Mouse (Mus musculus) hindbrain, embryonic 15.5 days (tissue): Measurements from ENCODE around the gene Cradd. TPM values are rescaled to one million over a fixed set of nuclear protein-coding genes. Genes with fewer than 3 reads are reported as not detected.

ENCODE experiments used
- ATAC-seq: fragments of 200-750 bp; cut with Nextera tagmentation; 2 replicates; pipeline ENCODE4 v1.8.0; 2017; ENCODE audit warnings: low read depth, moderate number of reproducible peaks, moderate TSS enrichment; ENCODE audit not compliant: low FRiP score
- H3K27ac ChIP-seq: fragments of 300-500 bp; sonication (generic); replicated peaks from 2 replicates; pipeline ENCODE4 v1.5.1; 2015; ENCODE audit warnings: mild to moderate bottlenecking, inconsistent platforms
- H3K27me3 ChIP-seq: fragments of 300-500 bp; sonication (generic); 2 replicates; pipeline ENCODE4 v1.6.1; 2015; ENCODE audit warnings: control low read depth, inconsistent platforms
- H3K36me3 ChIP-seq: fragments of 300-500 bp; sonication (generic); 2 replicates; pipeline ENCODE4 v1.6.1; 2015; ENCODE audit warnings: control low read depth, inconsistent platforms
- H3K4me1 ChIP-seq: fragments of 300-500 bp; sonication (generic); replicated peaks from 2 replicates; pipeline ENCODE4 v1.6.1; 2015; ENCODE audit warnings: control low read depth, inconsistent platforms
- H3K4me2 ChIP-seq: fragments of 300-500 bp; sonication (generic); 2 replicates; pipeline ENCODE4 v1.6.1; 2015; ENCODE audit warnings: moderate library complexity, mild to moderate bottlenecking, inconsistent platforms
- H3K4me3 ChIP-seq: fragments of 300-500 bp; sonication (generic); 2 replicates; pipeline ENCODE4 v1.5.1; 2015; ENCODE audit warnings: mild to moderate bottlenecking, inconsistent platforms
- H3K9ac ChIP-seq: fragments of 300-500 bp; sonication (generic); 2 replicates; pipeline ENCODE4 v1.6.1; 2015; ENCODE audit warnings: inconsistent platforms
- H3K9me3 ChIP-seq: fragments of 300-500 bp; sonication (generic); 2 replicates; pipeline ENCODE4 v1.6.1; 2016; ENCODE audit warnings: control low read depth, inconsistent platforms
- WGBS: fragments of 180-500 bp; shearing (Covaris S2); methylation state at CpG from one replicate; pipeline ENCODE4 v1.1.7; 2015; 5-methylcytosine and 5-hydroxymethylcytosine counted together
- polyA plus RNA-seq: library from polyadenylated mRNA; unstranded; fragments of >200 nt; fragmentation: Nextera tagmentation; extraction: Ambion mirVana; gene quantifications from 2 replicates; pipeline ENCODE4 v1.2.1, GENCODE M21; 2015

Cradd gene
- polyA plus RNA-seq, 1 experiment from 2014 or later, result 9.4 TPM

- H3K36me3 ChIP-seq, result no peaks in the 10 kb centered on the region
- no peak overlapping the region for H3K9ac ChIP-seq
- no peaks in the 10 kb centered on the region for H3K27me3 ChIP-seq
- no peak for ATAC-seq
- 63% methylated on average over 9 of the region's 9 CpGs for WGBS
- no peaks in the 10 kb centered on the region for H3K4me1 ChIP-seq
- H3K4me3 ChIP-seq, result no peak overlapping the region
- no peak overlapping the region for H3K4me2 ChIP-seq
- H3K27ac ChIP-seq, result no peak overlapping the region
- no peaks in the 10 kb centered on the region for H3K9me3 ChIP-seq
Measured at GRCm38 (mm10) chr10:95330375-95331363, 6.7 kb upstream of the Cradd start.

- H3K36me3 ChIP-seq, result no peaks in the 10 kb centered on the region
- no peak overlapping the region for H3K4me2 ChIP-seq
- WGBS, result 93% methylated on average over 1 of the region's 1 CpGs
- no peaks in the 10 kb centered on the region for H3K27me3 ChIP-seq
- ATAC-seq, result no peak
- H3K9me3 ChIP-seq, result no peaks in the 10 kb centered on the region
- no peak overlapping the region for H3K4me3 ChIP-seq
- H3K4me1 ChIP-seq, result no peaks in the 10 kb centered on the region
- no peak overlapping the region for H3K27ac ChIP-seq
- H3K9ac ChIP-seq, result no peak overlapping the region
Measured at GRCm38 (mm10) chr10:95329884-95330283, 6.0 kb upstream of the Cradd start.

- ATAC-seq, result no peak; the same call in 1 of the 2 replicates
- 38% methylated on average over 1 of the region's 1 CpGs for WGBS
- Histone ChIP-seq H3K27ac (0 out of 2 replicates have a peak overlapping the region, but pooled peaks have one; percentile 96), H3K4me2 (peak overlapping the region; percentile 82; the same call in 1 of the 2 replicates), H3K4me3 (no peak overlapping the region), H3K9ac (no peak overlapping the region), H3K9me3 (no peaks in the 10 kb centered on the region), H3K36me3 (no peaks in the 10 kb centered on the region), H3K4me1 (peaks cover 17% of the 10 kb centered on the region), H3K27me3 (no peaks in the 10 kb centered on the region)
Measured at GRCm38 (mm10) chr10:95324278-95324631, 322 bp upstream of the Cradd start.

GRCm38 (mm10) chr10:95322076-95323070, 1.6 kb downstream of the Cradd start:
- 59% methylated on average over 20 of the region's 20 CpGs for WGBS
- ATAC-seq, result no peak
- H3K9ac ChIP-seq, result 0 out of 2 replicates have a peak overlapping the region, but pooled peaks have one; percentile 62

GRCm38 (mm10) chr10:95319001-95319400, 4.9 kb downstream of the Cradd start:
- no peak overlapping the region for H3K9ac ChIP-seq
- no peaks in the 10 kb centered on the region for H3K9me3 ChIP-seq

More at GRCm38 (mm10) chr10:95322076-95323070, 1.6 kb downstream of the Cradd start:
- H3K27me3 ChIP-seq, result no peaks in the 10 kb centered on the region
- no peaks in the 10 kb centered on the region for H3K9me3 ChIP-seq
- H3K4me1 ChIP-seq, result peaks cover 17% of the 10 kb centered on the region
- peak overlapping the region; percentile 96 for H3K27ac ChIP-seq
- H3K4me2 ChIP-seq, result peak overlapping the region; percentile 82
- H3K36me3 ChIP-seq, result no peaks in the 10 kb centered on the region
- peak overlapping the region; percentile 55 for H3K4me3 ChIP-seq

GRCm38 (mm10) chr10:95318392-95318708, 5.6 kb downstream of the Cradd start:
- Histone ChIP-seq H3K27me3 (no peaks in the 10 kb centered on the region), H3K4me1 (peaks cover 22% of the 10 kb centered on the region), H3K4me3 (no peak overlapping the region), H3K4me2 (no peak overlapping the region), H3K9ac (no peak overlapping the region), H3K36me3 (no peaks in the 10 kb centered on the region), H3K27ac (no peak overlapping the region), H3K9me3 (no peaks in the 10 kb centered on the region)
- WGBS, result 88% methylated on average over 7 of the region's 7 CpGs
- no peak for ATAC-seq

More at GRCm38 (mm10) chr10:95319001-95319400, 4.9 kb downstream of the Cradd start:
- no peak for ATAC-seq
- peaks cover 22% of the 10 kb centered on the region for H3K4me1 ChIP-seq
- H3K4me2 ChIP-seq, result no peak overlapping the region
- 88% methylated on average over 13 of the region's 13 CpGs for WGBS
- no peaks in the 10 kb centered on the region for H3K27me3 ChIP-seq
- no peak overlapping the region for H3K27ac ChIP-seq
- no peaks in the 10 kb centered on the region for H3K36me3 ChIP-seq
- no peak overlapping the region for H3K4me3 ChIP-seq

- Histone ChIP-seq H3K4me3 (no peak overlapping the region), H3K27ac (no peak overlapping the region), H3K4me1 (peaks cover 17% of the 10 kb centered on the region), H3K9me3 (no peaks in the 10 kb centered on the region), H3K27me3 (no peaks in the 10 kb centered on the region), H3K36me3 (no peaks in the 10 kb centered on the region), H3K9ac (no peak overlapping the region), H3K4me2 (no peak overlapping the region)
- WGBS, result 91% methylated on average over 21 of the region's 21 CpGs
- ATAC-seq, result no peak
Measured at GRCm38 (mm10) chr10:95317581-95318391, 6.1 kb downstream of the Cradd start.

GRCm38 (mm10) chr10:95317091-95317490, 6.8 kb downstream of the Cradd start:
- no peak for ATAC-seq
- no peak overlapping the region for H3K27ac ChIP-seq

GRCm38 (mm10) chr10:95316675-95317074, 7.3 kb downstream of the Cradd start:
- no peak overlapping the region for H3K27ac ChIP-seq
- H3K4me1 ChIP-seq, result peaks cover 7% of the 10 kb centered on the region
- H3K9ac ChIP-seq, result no peak overlapping the region
- whole genome bisulfite sequencing, result 75% methylated on average over 9 of the region's 9 CpGs
- no peaks in the 10 kb centered on the region for H3K36me3 ChIP-seq
- H3K4me2 ChIP-seq, result no peak overlapping the region
- no peaks in the 10 kb centered on the region for H3K27me3 ChIP-seq
- no peak for ATAC-seq
- no peaks in the 10 kb centered on the region for H3K9me3 ChIP-seq
- H3K4me3 ChIP-seq, result no peak overlapping the region

More at GRCm38 (mm10) chr10:95317091-95317490, 6.8 kb downstream of the Cradd start:
- Histone ChIP-seq H3K27me3 (no peaks in the 10 kb centered on the region), H3K4me2 (no peak overlapping the region), H3K4me1 (peaks cover 10% of the 10 kb centered on the region), H3K9ac (no peak overlapping the region), H3K4me3 (no peak overlapping the region), H3K9me3 (no peaks in the 10 kb centered on the region), H3K36me3 (no peaks in the 10 kb centered on the region)
- WGBS, result 89% methylated on average over 14 of the region's 14 CpGs

GRCm38 (mm10) chr10:95315801-95316474, 8.0 kb downstream of the Cradd start:
- WGBS, result 39% methylated on average over 19 of the region's 19 CpGs
- Histone ChIP-seq H3K27ac (no peak overlapping the region), H3K36me3 (no peaks in the 10 kb centered on the region), H3K9me3 (no peaks in the 10 kb centered on the region), H3K4me3 (no peak overlapping the region), H3K27me3 (no peaks in the 10 kb centered on the region), H3K9ac (no peak overlapping the region), H3K4me2 (no peak overlapping the region), H3K4me1 (peaks cover 14% of the 10 kb centered on the region)
- no peak for ATAC-seq

GRCm38 (mm10) chr10:95315321-95315720, 8.6 kb downstream of the Cradd start:
- no peak overlapping the region for H3K9ac ChIP-seq
- no peak for ATAC-seq
- H3K36me3 ChIP-seq, result no peaks in the 10 kb centered on the region
- no peak overlapping the region for H3K4me3 ChIP-seq
- WGBS, result 93% methylated on average over 11 of the region's 11 CpGs
- H3K9me3 ChIP-seq, result no peaks in the 10 kb centered on the region
- H3K4me1 ChIP-seq, result peaks cover 18% of the 10 kb centered on the region
- no peaks in the 10 kb centered on the region for H3K27me3 ChIP-seq
- H3K4me2 ChIP-seq, result no peak overlapping the region
- H3K27ac ChIP-seq, result no peak overlapping the region
